Mouse (Mus musculus) midbrain, postnatal 0 days (tissue): ENCODE measurements at regions not wholly inside any gene's neighbourhood (a gene's known extent, or its start where the extent isn't known, plus 50 kb on each side); places are given as distances from the start of the nearest gene placed in this dataset.
A peak's percentile ranks its signal among the peaks of the same experiment; 100 is the strongest.

Source experiments
- ATAC-seq: fragments of 200-750 bp; cut with Nextera tagmentation; 2 replicates; pipeline ENCODE4 v1.8.0; 2017; ENCODE audit warnings: moderate number of reproducible peaks, mild to moderate bottlenecking, moderate TSS enrichment, moderate library complexity; ENCODE audit not compliant: low FRiP score
- DNase-seq: peaks from one replicate; pipeline ENCODE4 v3.0.0-alpha.2; 2015; ENCODE audit warnings: low spot score
- H3K27ac ChIP-seq: fragments of 300-500 bp; sonication (generic); 2 replicates; pipeline ENCODE4 v1.5.1; 2014; ENCODE audit warnings: low read depth, mild to moderate bottlenecking, low read length, mixed read lengths
- H3K27me3 ChIP-seq: fragments of 300-500 bp; sonication (generic); 2 replicates; pipeline ENCODE4 v1.6.1; 2014; ENCODE audit warnings: low read length, control low read depth, mixed read lengths; ENCODE audit not compliant: insufficient read depth
- H3K36me3 ChIP-seq: fragments of 300-500 bp; sonication (generic); 2 replicates; pipeline ENCODE4 v1.6.1; 2014; ENCODE audit warnings: low read length, control low read depth, mixed read lengths; ENCODE audit not compliant: insufficient read depth
- H3K4me1 ChIP-seq: fragments of 300-500 bp; sonication (generic); 2 replicates; pipeline ENCODE4 v1.6.1; 2014; ENCODE audit warnings: mild to moderate bottlenecking, control low read depth, antibody characterized with exemption, low read length, mixed read lengths; ENCODE audit not compliant: insufficient read depth
- H3K4me2 ChIP-seq: fragments of 300-500 bp; sonication (generic); 2 replicates; pipeline ENCODE4 v1.6.1; 2014; ENCODE audit warnings: low read depth, mild to moderate bottlenecking, low read length, mixed read lengths; ENCODE audit not compliant: poor library complexity, severe bottlenecking
- H3K4me3 ChIP-seq: fragments of 300-500 bp; sonication (generic); 2 replicates; pipeline ENCODE4 v1.5.1; 2014; ENCODE audit warnings: low read depth, mild to moderate bottlenecking, low read length, moderate library complexity
- H3K9ac ChIP-seq: fragments of 300-500 bp; sonication (generic); replicated peaks from 2 replicates; pipeline ENCODE4 v1.6.1; 2014; ENCODE audit warnings: mild to moderate bottlenecking, low read length, moderate library complexity, mixed read lengths; ENCODE audit not compliant: poor library complexity, severe bottlenecking
- H3K9me3 ChIP-seq: fragments of 300-500 bp; sonication (generic); 2 replicates; pipeline ENCODE4 v1.6.1; 2016; ENCODE audit warnings: low read length, control low read depth
- CTCF ChIP-seq: IDR thresholded peaks from 2 replicates; pipeline ENCODE4 v1.5.1; 2016; ENCODE audit warnings: antibody characterized with exemption, mild to moderate bottlenecking
- WGBS: fragments of 180-500 bp; shearing (Covaris S2); extraction: QIAGEN DNeasy Blood & Tissue Kit; methylation state at CpG from one replicate; pipeline ENCODE4 v1.1.7; 2014; 5-methylcytosine and 5-hydroxymethylcytosine counted together

DNA sequence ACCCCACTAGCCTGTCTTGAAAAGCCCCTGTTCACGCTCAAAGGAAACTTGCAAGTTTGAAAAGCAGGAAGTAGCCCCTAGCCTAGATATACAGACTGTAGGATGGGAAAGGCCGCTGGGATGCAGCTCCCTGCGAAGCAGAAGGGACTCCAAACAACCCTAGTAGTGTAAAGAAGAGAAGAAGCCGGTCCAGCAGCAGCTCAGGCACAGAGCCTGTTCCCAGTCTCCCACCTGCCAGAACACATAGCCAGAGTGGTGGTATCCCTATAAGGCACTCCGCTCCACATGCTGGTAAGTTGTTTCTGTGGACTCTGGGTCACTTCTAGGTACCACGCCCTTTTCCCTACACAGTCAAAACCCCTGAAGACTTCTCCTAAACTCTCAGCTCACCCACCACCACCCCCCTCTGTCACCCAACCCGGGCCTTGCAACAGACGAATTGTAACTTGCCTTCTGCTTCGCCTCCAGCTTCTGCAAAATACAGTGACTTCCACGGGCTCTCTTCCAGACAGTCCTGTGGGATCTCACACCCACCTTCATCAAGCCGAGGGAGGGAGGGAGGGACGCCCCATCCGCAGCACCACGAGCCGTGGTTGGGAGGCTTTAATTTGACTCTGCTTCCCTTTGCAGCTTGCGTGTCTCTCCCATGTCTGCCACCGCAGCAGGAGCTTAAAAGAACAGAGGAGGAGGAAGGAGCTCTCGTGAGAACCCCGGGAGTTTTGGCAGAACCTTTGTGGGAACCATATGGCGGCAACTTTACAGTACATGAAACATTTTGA, 285.2 kb downstream of the Rwdd3 start:
- Histone ChIP-seq H3K9ac (no peak overlapping the region), H3K27me3 (no peaks in the 10 kb centered on the region), H3K4me3 (no peak overlapping the region), H3K27ac (no peak overlapping the region), H3K4me1 (no peaks in the 10 kb centered on the region; the same call in 1 of the 2 replicates), H3K36me3 (no peaks in the 10 kb centered on the region), H3K9me3 (no peaks in the 10 kb centered on the region), H3K4me2 (no peak overlapping the region)
- WGBS = 78% methylated on average over 20 of the region's 20 CpGs
- TF ChIP-seq CTCF = no peak
- ATAC-seq = no peak
- DNase-seq = no peak

DNA sequence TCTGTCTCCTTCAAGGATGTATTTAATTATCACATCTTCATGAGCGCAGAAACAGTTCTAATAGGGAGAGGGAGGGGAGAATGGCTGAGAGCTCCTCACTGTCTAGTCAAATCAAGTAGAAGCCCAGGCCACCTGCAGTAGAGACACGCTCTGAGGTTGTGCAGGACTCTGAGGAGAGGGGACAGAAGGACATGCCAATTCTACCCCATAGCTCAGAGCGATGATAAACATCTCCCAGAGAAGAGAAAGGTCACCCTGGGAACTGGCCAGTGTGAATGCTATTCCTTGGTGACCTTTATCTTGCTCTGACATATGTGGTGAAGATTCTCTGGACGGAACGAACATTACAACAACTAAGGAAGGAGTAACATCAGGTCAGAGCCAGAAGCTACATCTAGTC, 286.1 kb downstream of the Rwdd3 start:
- Histone ChIP-seq H3K4me1 (no peaks in the 10 kb centered on the region; the same call in 1 of the 2 replicates), H3K4me3 (no peak overlapping the region), H3K27me3 (no peaks in the 10 kb centered on the region), H3K36me3 (no peaks in the 10 kb centered on the region), H3K9ac (no peak overlapping the region), H3K4me2 (no peak overlapping the region), H3K27ac (no peak overlapping the region), H3K9me3 (no peaks in the 10 kb centered on the region)
- no peak for TF ChIP-seq CTCF
- no peak for ATAC-seq
- DNase-seq = no peak
- WGBS = 86% methylated on average over 5 of the region's 5 CpGs

DNA sequence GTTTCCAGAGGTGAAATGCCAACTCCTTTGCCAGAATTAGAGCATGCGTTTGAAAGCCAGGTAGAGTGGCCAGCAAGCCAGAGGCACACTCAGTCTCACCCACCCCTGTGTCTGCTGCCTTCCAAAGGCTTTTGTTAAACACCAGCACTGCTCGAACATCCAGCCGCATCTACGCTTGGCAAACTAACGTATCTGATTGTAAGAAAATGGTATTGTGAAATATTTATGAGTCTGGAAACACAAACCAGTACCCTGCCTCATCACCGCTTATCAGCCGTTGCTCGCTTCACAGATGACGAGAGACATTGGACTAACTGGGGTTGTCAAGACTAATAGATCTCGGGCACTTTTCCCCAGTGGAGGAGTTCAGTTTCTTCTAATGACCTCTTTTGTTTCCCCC, 287.3 kb downstream of the Rwdd3 start:
- Histone ChIP-seq H3K27ac (no peak overlapping the region), H3K9me3 (no peaks in the 10 kb centered on the region), H3K9ac (no peak overlapping the region), H3K36me3 (no peaks in the 10 kb centered on the region), H3K4me1 (no peaks in the 10 kb centered on the region; the same call in 1 of the 2 replicates), H3K4me3 (no peak overlapping the region), H3K4me2 (no peak overlapping the region), H3K27me3 (no peaks in the 10 kb centered on the region)
- peak; percentile 44; the same call in 1 of the 2 replicates for ATAC-seq
- DNase-seq = no peak
- no peak for TF ChIP-seq CTCF
- 57% methylated on average over 10 of the region's 10 CpGs for WGBS

DNA sequence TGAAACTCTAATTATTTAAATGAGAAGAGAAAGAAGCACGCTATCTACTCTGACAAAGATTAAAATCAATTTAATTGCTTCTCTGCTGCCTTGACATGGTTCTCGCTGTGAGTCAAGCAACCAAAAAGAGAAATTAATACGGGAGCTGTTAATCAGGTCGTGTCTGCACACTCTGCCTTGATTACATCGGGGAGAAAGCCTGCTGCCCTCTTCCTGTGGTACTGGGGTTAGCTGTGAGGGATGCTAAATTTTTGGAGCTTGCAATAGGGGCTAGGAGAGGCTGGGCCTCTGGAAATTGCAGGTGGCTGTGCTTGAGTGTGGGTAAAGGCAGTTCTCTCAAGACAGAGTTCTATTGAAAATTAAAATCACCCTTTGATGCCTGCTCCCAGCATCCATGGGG, 287.8 kb downstream of the Rwdd3 start:
- no peaks in the 10 kb centered on the region for H3K27me3 ChIP-seq
- no peaks in the 10 kb centered on the region for H3K9me3 ChIP-seq
- no peak overlapping the region for H3K4me3 ChIP-seq
- H3K4me2 ChIP-seq = no peak overlapping the region
- H3K9ac ChIP-seq = no peak overlapping the region
- TF ChIP-seq CTCF = peak; percentile 48
- ATAC-seq = no peak
- 38% methylated on average over 5 of the region's 5 CpGs for WGBS
- no peaks in the 10 kb centered on the region for H3K36me3 ChIP-seq
- DNase-seq = peak; percentile 46
- H3K4me1 ChIP-seq = no peaks in the 10 kb centered on the region; the same call in 1 of the 2 replicates
- no peak overlapping the region for H3K27ac ChIP-seq

DNA sequence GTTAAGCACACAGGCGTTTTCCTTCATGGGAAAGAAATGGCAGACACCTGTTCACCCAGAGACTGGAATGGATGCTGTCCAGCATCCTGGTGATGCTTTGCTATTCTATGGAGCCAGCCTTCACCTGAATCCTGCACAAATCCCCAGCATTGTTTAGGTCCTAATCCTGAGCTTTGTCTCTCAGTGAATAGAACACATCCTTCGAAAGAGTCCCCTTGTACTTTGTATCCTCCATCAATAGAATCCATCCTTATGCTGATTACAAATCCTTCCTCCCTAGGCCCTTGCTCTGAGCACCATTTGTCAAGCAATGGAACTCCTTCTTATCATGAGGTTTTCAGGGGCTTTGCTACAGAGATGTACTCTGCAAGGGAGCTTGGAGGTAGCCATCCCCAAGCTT, 292.1 kb downstream of the Rwdd3 start:
- Histone ChIP-seq H3K9ac (no peak overlapping the region), H3K4me1 (no peaks in the 10 kb centered on the region; the same call in 1 of the 2 replicates), H3K4me3 (no peak overlapping the region), H3K27me3 (no peaks in the 10 kb centered on the region), H3K9me3 (no peaks in the 10 kb centered on the region), H3K36me3 (no peaks in the 10 kb centered on the region), H3K27ac (no peak overlapping the region), H3K4me2 (no peak overlapping the region)
- TF ChIP-seq CTCF = no peak
- no peak for DNase-seq
- no peak for ATAC-seq
- 65% methylated on average over 2 of the region's 2 CpGs for WGBS

DNA sequence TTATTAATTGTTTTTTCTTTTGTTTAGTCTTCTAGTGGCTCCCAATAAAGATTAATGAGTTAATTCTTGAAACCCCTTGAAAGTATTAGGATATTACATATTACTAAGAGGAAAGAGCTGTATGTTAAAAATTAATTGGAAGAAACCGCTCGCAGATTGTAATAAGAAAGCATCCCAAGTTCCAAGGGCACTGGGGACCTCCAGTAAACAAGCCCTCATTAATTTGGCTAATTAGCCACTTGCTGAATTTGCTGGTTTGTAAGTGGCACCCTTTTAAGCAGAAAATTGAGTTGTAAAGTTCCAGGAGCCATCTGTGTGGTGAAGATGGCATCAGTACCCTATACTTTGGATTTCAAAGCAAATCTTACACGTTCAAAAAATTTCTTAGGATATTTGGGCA, 295.8 kb downstream of the Rwdd3 start:
- Histone ChIP-seq H3K9me3 (no peaks in the 10 kb centered on the region), H3K27ac (no peak overlapping the region), H3K36me3 (no peaks in the 10 kb centered on the region), H3K9ac (no peak overlapping the region), H3K4me2 (no peak overlapping the region), H3K27me3 (no peaks in the 10 kb centered on the region), H3K4me3 (no peak overlapping the region), H3K4me1 (no peaks in the 10 kb centered on the region)
- WGBS = 81% methylated on average over 3 of the region's 3 CpGs
- TF ChIP-seq CTCF = no peak
- ATAC-seq (no peak), DNase-seq (no peak)
